Mouse (Mus musculus) monocyte, adult 5-6 weeks (primary cell): ENCODE results near the gene Orai3. TPM values are rescaled to one million over a fixed set of nuclear protein-coding genes. Genes with fewer than 3 reads are reported as not detected.

ENCODE experiments used
- ATAC-seq: fragments of 153-309, 156-312 bp; replicated peaks from 2 replicates; pipeline ENCODE4 v1.8.0; 2017; ENCODE audit warnings: mild to moderate bottlenecking; ENCODE audit not compliant: low TSS enrichment, insufficient number of reproducible peaks, severe bottlenecking, poor library complexity, low FRiP score
- total RNA-seq: library from RNA; stranded (forward); fragments of 200-1000, 200-491, 200-594 nt; gene quantifications from 3 replicates; pipeline ENCODE4 v1.2.3, GENCODE M21; 2017

Orai3 gene
- total RNA-seq, 1 experiment from 2014 or later, result 31.9 TPM

DNA sequence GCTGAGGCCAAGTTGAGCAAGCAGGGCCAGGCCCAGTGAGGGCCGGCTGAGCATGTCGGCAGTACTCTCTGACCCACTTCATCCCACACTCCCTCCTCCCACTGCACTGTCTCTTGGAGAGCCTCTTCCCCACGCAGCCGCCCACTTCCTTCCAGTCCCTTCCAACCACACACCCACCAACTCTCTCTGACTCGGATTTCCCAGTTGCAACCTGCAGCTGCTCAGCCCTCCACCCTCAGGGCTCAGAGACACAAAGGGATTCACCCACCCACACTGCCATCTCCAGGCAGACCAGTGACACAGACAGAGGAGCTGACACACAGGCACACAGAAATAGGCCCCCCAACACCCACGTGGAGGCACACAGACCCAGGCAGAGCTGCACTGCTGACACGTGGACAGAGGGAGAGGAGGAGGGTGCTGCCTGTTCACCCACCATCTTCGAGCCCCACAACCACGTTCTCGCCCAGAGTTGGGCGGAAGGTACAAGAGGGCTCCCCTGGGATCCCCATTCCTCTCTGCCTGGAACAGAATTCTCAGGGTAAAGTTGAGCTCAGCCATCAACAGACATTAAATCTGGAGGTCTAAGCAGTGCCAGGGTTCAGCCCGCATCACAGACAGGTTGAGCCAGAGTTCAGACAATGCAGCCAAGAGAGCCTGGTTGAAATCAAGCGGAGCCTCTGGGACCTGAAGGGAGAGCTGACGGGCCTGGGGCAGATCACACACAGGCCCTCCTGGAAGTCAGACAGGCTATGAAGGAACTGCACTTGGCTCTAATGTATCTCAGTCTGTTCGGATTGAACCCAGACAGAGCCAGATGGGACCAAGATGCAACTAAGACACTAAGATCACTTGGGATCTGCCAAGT is 46.6 kb downstream of the Orai3 start:
- ATAC-seq, result 0 out of 2 replicates have a peak, but pooled peaks have one; percentile 42

DNA sequence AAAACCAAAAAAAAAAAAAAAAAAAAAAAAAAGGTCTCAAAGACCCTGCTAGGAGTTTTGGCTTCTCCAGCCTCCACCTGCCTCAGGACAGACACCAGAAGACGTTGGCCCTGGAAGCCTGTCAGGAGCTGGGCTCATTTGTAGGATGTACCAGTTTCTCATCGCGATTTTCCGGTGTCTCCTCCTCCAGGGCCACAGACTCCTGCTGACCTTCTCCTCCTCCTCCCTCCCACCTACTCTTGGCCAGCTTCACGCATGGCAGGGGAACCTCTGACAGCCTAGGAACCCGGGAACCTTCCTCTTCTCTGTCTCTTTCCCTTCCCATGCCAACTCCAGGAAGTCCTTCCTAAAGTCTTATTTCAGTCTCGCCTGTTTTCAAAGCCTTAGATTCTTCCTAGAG is 47.4 kb downstream of the Orai3 start:
- ATAC-seq, result no peak

GRCm38 (mm10) chr7:127817776-127818175 is 48.2 kb downstream of the Orai3 start:
- ATAC-seq, result no peak

GRCm38 (mm10) chr7:127820836-127821509 is 51.4 kb downstream of the Orai3 start:
- ATAC-seq, result no peak

DNA sequence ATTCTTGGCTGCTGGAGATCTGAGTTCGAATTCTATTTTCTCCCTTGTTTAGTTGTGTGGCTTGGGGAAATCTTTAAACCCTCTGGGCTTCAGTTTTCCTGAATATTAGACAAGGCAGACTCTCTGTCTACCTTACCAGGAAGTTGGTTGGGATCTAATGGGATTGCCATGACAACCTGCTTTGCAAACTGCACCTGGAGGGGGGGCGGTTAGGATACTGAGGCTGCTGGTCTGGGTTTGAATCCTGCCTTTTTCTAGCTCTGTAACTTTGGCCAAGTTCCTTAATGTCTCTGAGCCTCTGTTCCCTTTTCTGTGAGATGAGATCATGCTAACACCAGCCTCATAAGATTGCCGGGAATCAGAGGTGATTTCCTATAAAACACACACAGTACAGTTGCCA is 52.9 kb downstream of the Orai3 start:
- ATAC-seq, result no peak

GRCm38 (mm10) chr7:127823236-127824171 is 53.9 kb downstream of the Orai3 start:
- ATAC-seq, result no peak

DNA sequence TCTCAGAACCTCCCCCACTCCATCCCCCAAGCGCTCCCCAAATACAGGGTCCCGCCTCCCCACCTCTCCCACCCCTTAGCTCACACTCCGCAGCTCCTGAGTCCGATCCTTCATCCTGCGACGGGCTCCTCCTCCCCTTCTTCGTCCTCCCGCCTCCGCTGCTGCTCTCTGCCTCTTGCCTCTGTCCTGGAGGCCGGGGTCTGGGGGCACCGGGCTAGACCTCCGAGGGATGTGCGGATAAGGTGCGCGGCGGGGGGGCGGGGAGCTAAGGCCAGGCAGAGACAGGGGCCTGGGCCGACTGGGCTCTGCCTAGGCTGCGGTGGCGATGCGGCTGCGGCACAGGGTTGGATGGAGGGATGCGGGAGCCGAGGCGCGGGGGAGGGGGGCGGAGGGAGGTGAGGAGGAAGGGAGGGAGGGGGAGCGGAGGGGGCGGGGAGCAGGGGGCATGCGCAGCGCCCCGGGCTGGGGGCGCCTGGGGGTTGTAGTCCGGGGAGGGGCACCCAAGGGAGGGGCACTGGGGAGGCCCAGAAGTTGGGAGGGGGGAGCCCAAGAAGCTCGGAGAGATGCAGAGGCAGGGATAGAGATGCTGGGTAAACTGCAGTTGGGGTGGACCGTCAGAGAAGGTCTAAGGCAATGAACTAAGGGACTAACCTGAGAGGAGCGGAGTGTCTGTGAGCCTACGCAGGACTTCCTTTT is 54.7 kb downstream of the Orai3 start, which contains the start of the genes Stx4a and Stx1b:
TSS of gene Stx4a (plus strand) at position 119 of the 696 bp plus-strand sequence.
TSS of gene Stx1b (minus strand) at position 374 of the 696 bp plus-strand sequence.
- ATAC-seq, result no peak

Other genes starting within 250 kb of the Orai3 start
- 4.3 to 14.7 TPM (median 5.7 TPM) in 3 replicates for gene Tmem265, start 208.4 kb upstream of the Orai3 start, total RNA-seq
- 58.5 to 75.1 TPM (median 73.4 TPM) in 3 replicates for gene Phkg2, start 196.5 kb upstream of the Orai3 start, total RNA-seq
- gene Ccdc189, start 181.2 kb upstream of the Orai3 start, total RNA-seq, result 1.1 to 2.8 TPM (median 2.6 TPM) in 3 replicates
- gene Rnf40, start 181.0 kb upstream of the Orai3 start, total RNA-seq, result 67.4 to 77.5 TPM (median 69.4 TPM) in 3 replicates
- gene Zfp629, start 154.0 kb upstream of the Orai3 start, total RNA-seq, result 1.7 to 7.4 TPM (median 2.3 TPM) in 3 replicates
- 22.5 to 27.9 TPM (median 23.5 TPM) in 3 replicates for gene Bcl7c, start 60.9 kb upstream of the Orai3 start, total RNA-seq
- not detected in 3 replicates for gene Ctf1, start 57.1 kb upstream of the Orai3 start, total RNA-seq
- 0.64 to 0.76 TPM in 2 of 3 replicates, not detected in the other for gene Ctf2, start 37.6 kb upstream of the Orai3 start, total RNA-seq
- gene Fbxl19, start 25.3 kb upstream of the Orai3 start, total RNA-seq, result 2.1 to 8.5 TPM (median 3.1 TPM) in 3 replicates
- 5.2 to 14.9 TPM (median 7.7 TPM) in 3 replicates for gene Setd1a, start 6.9 kb downstream of the Orai3 start, total RNA-seq
- gene Gm49388, start 15.8 kb downstream of the Orai3 start, total RNA-seq, result 0.87 to 3.2 TPM (median 2.2 TPM) in 3 replicates
- gene Hsd3b7, start 30.8 kb downstream of the Orai3 start, total RNA-seq, result 8.6 to 11.1 TPM (median 9.4 TPM) in 3 replicates
- gene Stx4a, start 54.5 kb downstream of the Orai3 start, total RNA-seq, result 98.1 to 120 TPM (median 102 TPM) in 3 replicates
- gene Stx1b, start 54.7 kb downstream of the Orai3 start, total RNA-seq, result 0.11 TPM in 1 of 3 replicates, not detected in the others
- gene Zfp646, start 106.4 kb downstream of the Orai3 start, total RNA-seq, result 49.9 to 74.6 TPM (median 50.8 TPM) in 3 replicates
- 1.6 to 7.1 TPM (median 6.4 TPM) in 3 replicates for gene Zfp668, start 107.0 kb downstream of the Orai3 start, total RNA-seq
- 0.75 TPM in 1 of 3 replicates, not detected in the others for gene Prss53, start 121.2 kb downstream of the Orai3 start, total RNA-seq
- not detected in 3 replicates for gene Gm21974, start 125.6 kb downstream of the Orai3 start, total RNA-seq
- 1.4 to 3.6 TPM (median 2.3 TPM) in 3 replicates for gene Vkorc1, start 125.8 kb downstream of the Orai3 start, total RNA-seq
- 10.0 to 27.5 TPM (median 12.5 TPM) in 3 replicates for gene Bckdk, start 134.3 kb downstream of the Orai3 start, total RNA-seq
- gene Kat8, start 142.7 kb downstream of the Orai3 start, total RNA-seq, result 48.9 to 58.0 TPM (median 55.2 TPM) in 3 replicates
- not detected in 3 replicates for gene Prss8, start 160.3 kb downstream of the Orai3 start, total RNA-seq
- 1.1 TPM in 2 of 3 replicates, not detected in the other for gene Prss36, start 176.9 kb downstream of the Orai3 start, total RNA-seq
- gene Fus, start 197.6 kb downstream of the Orai3 start, total RNA-seq, result 85.2 to 172 TPM (median 110 TPM) in 3 replicates
- 65.7 to 90.8 TPM (median 79.5 TPM) in 3 replicates for gene Pycard, start 224.1 kb downstream of the Orai3 start, total RNA-seq
- 0.68 TPM in 1 of 3 replicates, not detected in the others for gene Trim72, start 234.1 kb downstream of the Orai3 start, total RNA-seq